Mouse (Mus musculus) lung, embryonic 16.5 days (tissue): ENCODE results near the gene Fam216a. TPM values are rescaled to one million over a fixed set of nuclear protein-coding genes. Genes with fewer than 3 reads are reported as not detected.

Experiments
- ATAC-seq: fragments of 200-750 bp; cut with Nextera tagmentation; 2 replicates; pipeline ENCODE4 v1.8.0; 2017; ENCODE audit warnings: low read depth, mild to moderate bottlenecking, moderate library complexity
- H3K27ac ChIP-seq: fragments of 300-500 bp; sonication (generic); 2 replicates; pipeline ENCODE4 v1.5.1; 2014; ENCODE audit warnings: mild to moderate bottlenecking, control low read depth, low read length
- H3K27me3 ChIP-seq: fragments of 300-500 bp; sonication (generic); 2 replicates; pipeline ENCODE4 v1.6.1; 2014; ENCODE audit warnings: low read depth, low read length, mixed read lengths; ENCODE audit not compliant: control insufficient read depth, insufficient read depth
- H3K36me3 ChIP-seq: fragments of 300-500 bp; sonication (generic); 2 replicates; pipeline ENCODE4 v1.6.1; 2014; ENCODE audit warnings: low read length; ENCODE audit not compliant: control insufficient read depth, insufficient read depth
- H3K4me1 ChIP-seq: fragments of 300-500 bp; sonication (generic); replicated peaks from 2 replicates; pipeline ENCODE4 v1.6.1; 2014; ENCODE audit warnings: low read length, mixed read lengths; ENCODE audit not compliant: control insufficient read depth, insufficient read depth
- H3K4me2 ChIP-seq: fragments of 300-500 bp; sonication (generic); 2 replicates; pipeline ENCODE4 v1.6.1; 2014; ENCODE audit warnings: low read depth, low read length, control low read depth
- H3K4me3 ChIP-seq: fragments of 300-500 bp; sonication (generic); 2 replicates; pipeline ENCODE4 v1.5.1; 2014; ENCODE audit warnings: mild to moderate bottlenecking, low read length, control low read depth
- H3K9ac ChIP-seq: fragments of 300-500 bp; sonication (generic); 2 replicates; pipeline ENCODE4 v1.6.1; 2014; ENCODE audit warnings: low read length, control low read depth
- H3K9me3 ChIP-seq: fragments of 300-500 bp; sonication (generic); 2 replicates; pipeline ENCODE4 v1.6.1; 2016; ENCODE audit warnings: low read length; ENCODE audit not compliant: control insufficient read depth
- WGBS: fragments of 180-500 bp; shearing (Covaris S2); extraction: QIAGEN DNeasy Blood & Tissue Kit; methylation state at CpG from one replicate; pipeline ENCODE4 v1.1.7; 2014; 5-methylcytosine and 5-hydroxymethylcytosine counted together
- polyA plus RNA-seq: library from polyadenylated mRNA; unstranded; fragments of >200 nt; fragmentation: Nextera tagmentation; extraction: Ambion mirVana; gene quantifications from 2 replicates; pipeline ENCODE4 v1.2.1, GENCODE M21; 2015

Fam216a gene
- polyA plus RNA-seq, 1 experiment from 2014 or later = 65.2 TPM

DNA sequence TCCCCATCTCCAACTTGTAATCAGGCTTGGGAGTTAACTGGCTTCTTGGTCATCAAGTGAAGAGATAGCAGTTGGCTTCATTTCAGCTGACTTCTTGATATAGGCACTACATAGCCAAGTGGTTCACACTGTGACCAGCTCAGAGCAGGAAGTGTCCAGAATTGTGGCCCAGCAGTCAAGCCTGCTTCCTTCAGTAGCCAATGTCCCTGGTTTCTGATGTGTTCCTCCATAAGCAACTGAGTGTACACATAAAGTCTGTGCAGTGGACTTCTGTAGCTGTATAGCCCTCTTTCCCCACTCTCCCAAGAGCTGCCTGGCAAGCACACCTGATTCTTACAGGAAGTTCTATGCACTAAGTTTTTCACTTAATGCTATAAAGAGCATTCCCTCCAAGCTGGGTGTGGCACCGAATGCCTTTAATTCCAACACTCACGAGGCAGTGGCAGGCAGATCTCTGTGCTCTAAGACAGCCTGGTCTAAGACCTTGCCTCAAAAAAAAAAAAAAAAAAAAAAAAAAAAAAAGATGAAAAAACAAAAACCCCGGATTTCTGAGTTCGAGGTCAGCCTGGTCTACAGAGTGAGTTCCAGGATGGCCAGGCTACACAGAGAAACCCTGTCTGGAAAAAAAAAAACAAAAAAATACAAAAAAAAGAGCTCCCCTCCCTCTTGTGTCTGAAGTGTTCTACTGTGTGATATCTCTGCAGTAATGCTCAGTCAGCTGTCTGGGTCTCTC, 5.1 kb upstream of the Fam216a start:
- Histone ChIP-seq H3K27ac (no peak overlapping the region), H3K4me2 (no peak overlapping the region), H3K4me1 (peaks cover 7% of the 10 kb centered on the region; the same call in 1 of the 2 replicates), H3K9ac (no peak overlapping the region), H3K4me3 (no peak overlapping the region), H3K36me3 (peaks cover 19% of the 10 kb centered on the region), H3K9me3 (no peaks in the 10 kb centered on the region), H3K27me3 (no peaks in the 10 kb centered on the region)
- 86% methylated on average over 4 of the region's 4 CpGs for WGBS
- no peak for ATAC-seq

DNA sequence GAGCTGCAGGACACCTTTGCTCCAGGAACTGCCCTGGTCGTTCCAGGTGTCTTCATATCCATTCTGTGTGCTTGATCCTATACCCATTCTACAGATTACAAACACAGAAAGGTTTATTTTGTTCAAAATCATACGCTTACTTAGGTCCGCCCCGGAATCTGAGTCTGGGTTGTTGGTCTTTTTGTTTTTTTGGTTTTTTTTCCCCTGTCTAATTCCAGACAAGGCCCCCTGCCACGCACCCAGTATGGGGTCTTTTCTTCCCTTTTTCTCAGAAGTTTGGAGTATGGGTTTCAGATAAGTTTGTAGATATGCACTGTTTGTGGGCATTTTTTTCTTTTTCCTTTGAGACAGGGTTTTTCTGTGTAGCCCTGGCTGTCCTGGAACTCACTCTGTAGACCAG, 714 bp upstream of the Fam216a start:
- Histone ChIP-seq H3K27ac (peak overlapping the region; percentile 92), H3K4me2 (peak overlapping the region; percentile 78), H3K4me3 (peak overlapping the region; percentile 81), H3K36me3 (peaks cover 10% of the 10 kb centered on the region), H3K27me3 (no peaks in the 10 kb centered on the region), H3K9me3 (no peaks in the 10 kb centered on the region), H3K9ac (peak overlapping the region; percentile 89), H3K4me1 (peaks cover 11% of the 10 kb centered on the region; the same call in 1 of the 2 replicates)
- no peak for ATAC-seq
- 3% methylated on average over 5 of the region's 5 CpGs for WGBS

DNA sequence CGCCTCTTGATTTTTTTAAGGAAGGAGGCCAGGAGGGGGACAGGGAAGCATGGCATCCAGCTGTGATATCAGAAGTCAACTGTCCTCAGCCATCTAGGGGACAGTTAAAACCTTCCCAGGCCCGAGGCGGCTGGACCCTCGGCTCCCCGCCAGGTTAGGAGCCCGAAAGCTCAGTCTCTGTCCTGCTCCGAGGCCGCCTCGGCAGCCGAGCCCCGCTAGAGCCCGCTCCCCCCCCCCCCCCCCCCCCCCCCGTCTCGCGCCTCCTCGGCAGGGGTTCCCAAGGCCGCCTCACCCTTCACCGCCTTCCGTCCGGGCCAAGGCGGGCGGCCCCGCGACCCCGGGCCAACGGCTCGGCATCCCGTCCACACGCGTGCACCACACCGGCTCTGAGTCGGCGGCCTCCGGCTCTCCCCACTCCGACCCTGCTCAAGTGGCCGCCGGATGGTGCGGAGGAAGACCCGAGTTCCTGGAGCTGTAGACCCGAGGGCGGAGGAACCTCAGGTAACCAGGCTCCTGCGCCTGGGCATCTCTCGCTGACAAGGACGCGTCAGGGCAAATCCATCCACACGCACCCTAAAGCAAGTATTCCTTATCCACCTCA, 473 bp downstream of the Fam216a start, which contains the start of gene Gpn3:
TSS of gene Gpn3 (plus strand) at position 286 of the 601 bp plus-strand sequence.
- Histone ChIP-seq H3K27me3 (no peaks in the 10 kb centered on the region), H3K4me3 (peak within 1 kb of the TSS; percentile 81), H3K9me3 (no peaks in the 10 kb centered on the region), H3K4me1 (peaks cover 11% of the 10 kb centered on the region; the same call in 1 of the 2 replicates), H3K4me2 (peak within 1 kb of the TSS; percentile 78), H3K36me3 (peaks cover 21% of the 10 kb centered on the region), H3K9ac (peak within 1 kb of the TSS; percentile 89), H3K27ac (peak within 1 kb of the TSS; percentile 95)
- peak; percentile 69 for ATAC-seq
- WGBS = under 1% methylated on average over 31 of the region's 46 CpGs

DNA sequence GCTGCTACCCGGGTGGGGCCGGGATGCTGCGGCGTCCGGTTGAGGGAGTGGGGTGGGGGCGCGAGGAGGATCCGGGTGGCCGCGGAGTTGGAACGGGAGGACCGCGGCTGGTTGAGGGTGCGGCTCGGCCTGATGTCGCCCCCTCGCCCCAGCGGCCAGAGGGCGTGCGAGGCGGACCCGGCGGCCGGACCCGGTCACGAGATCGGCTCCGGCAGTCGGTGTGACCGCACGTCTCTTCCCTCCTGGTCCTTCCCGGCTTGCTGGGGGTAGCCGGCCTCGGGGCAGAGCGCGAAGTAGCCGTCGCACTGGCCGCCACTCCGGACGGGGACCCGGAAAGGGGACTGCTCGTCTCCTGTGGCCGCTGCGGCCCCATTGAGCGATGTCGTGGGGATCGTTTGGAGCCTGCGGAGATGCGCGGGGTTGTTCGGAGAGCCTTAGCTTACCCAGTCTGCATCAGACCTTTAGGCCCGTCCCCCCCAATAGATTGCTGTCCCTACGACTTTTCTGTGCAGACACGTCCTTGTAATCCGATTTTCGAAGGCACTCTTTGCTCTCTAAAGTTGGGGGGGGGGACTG, 17.6 kb downstream of the Fam216a start:
- no peaks in the 10 kb centered on the region for H3K36me3 ChIP-seq
- H3K9me3 ChIP-seq = no peaks in the 10 kb centered on the region
- H3K4me1 ChIP-seq = peaks cover 7% of the 10 kb centered on the region; the same call in 1 of the 2 replicates
- peak overlapping the region; percentile 99 for H3K4me3 ChIP-seq
- H3K27ac ChIP-seq = peak overlapping the region; percentile 57; the same call in 1 of the 2 replicates
- peak overlapping the region; percentile 88 for H3K9ac ChIP-seq
- H3K4me2 ChIP-seq = peak overlapping the region; percentile 80
- 0% methylated on average over 53 of the region's 57 CpGs for WGBS
- peak; percentile 77; the same call in 1 of the 2 replicates for ATAC-seq
- H3K27me3 ChIP-seq = no peaks in the 10 kb centered on the region

DNA sequence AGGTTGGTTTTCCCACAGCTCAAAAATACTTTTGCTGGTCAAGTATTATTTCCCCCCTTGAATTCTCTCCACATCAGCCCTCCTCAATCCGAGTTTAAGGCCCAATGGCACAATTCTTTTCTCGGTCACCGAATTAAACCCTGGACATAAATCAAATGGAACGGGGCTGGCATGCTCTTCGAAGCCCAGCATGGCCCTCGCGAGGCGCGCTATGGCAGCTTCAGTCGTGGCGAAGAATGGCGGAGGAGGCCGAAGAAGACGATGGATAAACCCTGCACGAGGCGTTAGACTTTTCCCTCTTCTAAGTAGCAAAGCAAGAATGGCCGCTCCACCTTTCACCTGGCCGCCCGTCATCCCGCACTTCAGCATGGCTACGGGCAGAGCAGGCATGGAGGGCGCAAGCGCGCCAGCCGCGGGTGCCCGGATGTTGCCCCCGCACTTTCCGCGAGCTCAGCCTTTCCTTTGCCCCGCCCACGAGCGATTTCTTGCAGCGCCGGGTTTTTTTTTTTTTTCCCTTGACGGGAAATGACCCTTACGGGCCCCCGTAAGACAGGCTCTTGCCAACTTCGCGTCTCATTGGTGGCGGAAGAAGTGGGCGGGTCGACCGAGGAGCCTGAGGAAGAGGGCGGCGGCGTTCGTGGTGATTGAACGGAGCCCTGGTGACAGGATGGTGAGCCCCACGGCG, 18.2 kb downstream of the Fam216a start, which contains the start of the genes Rad9b and Vps29:
TSS of gene Rad9b (minus strand) at position 427 of the 685 bp plus-strand sequence.
TSS of gene Vps29 (plus strand) at position 563 of the 685 bp plus-strand sequence.
- no peaks in the 10 kb centered on the region for H3K36me3 ChIP-seq
- peak within 1 kb of the TSS; percentile 57 for H3K27ac ChIP-seq
- H3K4me3 ChIP-seq = peak within 1 kb of the TSS; percentile 99
- no peaks in the 10 kb centered on the region for H3K27me3 ChIP-seq
- WGBS = 2% methylated on average over 51 of the region's 51 CpGs
- H3K4me1 ChIP-seq = peaks cover 7% of the 10 kb centered on the region; the same call in 1 of the 2 replicates
- peak; percentile 95 for ATAC-seq
- H3K4me2 ChIP-seq = peak within 1 kb of the TSS; percentile 91
- H3K9ac ChIP-seq = peak within 1 kb of the TSS; percentile 88
- H3K9me3 ChIP-seq = no peaks in the 10 kb centered on the region

DNA sequence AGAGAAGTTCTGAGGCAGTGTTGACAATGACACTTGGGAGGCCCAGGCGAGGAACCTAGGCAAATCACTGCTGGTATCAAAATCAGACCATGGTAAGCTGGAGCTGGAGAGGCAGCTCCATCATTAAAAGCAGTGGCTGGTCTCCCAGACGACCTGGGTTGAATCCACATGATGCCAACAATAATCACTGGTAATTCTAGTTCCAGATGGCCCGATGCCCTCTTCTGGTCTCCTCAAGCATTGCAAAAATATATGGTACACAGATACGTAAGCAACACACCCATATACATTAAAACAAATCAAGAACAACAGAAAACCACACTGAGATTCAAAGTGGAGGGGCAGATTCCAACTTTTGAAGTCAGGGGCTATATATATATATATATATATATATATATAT, 26.4 kb downstream of the Fam216a start:
- no peaks in the 10 kb centered on the region for H3K27me3 ChIP-seq
- H3K9me3 ChIP-seq = no peaks in the 10 kb centered on the region
- no peaks in the 10 kb centered on the region for H3K36me3 ChIP-seq
- no peak overlapping the region for H3K4me3 ChIP-seq
- no peak overlapping the region for H3K27ac ChIP-seq
- H3K4me1 ChIP-seq = no peaks in the 10 kb centered on the region
- ATAC-seq = no peak
- H3K9ac ChIP-seq = no peak overlapping the region
- 71% methylated on average over 4 of the region's 4 CpGs for WGBS
- no peak overlapping the region for H3K4me2 ChIP-seq

DNA sequence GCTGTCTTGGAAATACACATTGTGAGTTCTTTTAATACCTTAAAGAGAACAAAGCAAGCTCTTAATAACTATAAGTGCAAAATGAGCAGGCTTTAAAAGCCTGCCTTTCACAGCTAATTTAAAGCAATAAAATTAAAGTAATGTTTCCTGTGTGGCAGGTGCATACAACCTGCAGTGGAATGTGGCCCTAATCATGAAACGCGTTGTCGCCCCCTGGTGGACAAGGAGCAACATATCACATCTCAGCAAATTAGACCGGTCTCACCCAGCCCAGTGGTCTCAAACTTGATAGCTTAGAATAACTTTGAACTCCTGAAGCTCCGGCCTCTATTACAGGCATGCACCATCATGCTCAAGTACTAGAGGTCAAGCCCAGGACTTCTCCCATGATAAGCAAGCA, 27.9 kb downstream of the Fam216a start:
- H3K27me3 ChIP-seq = no peaks in the 10 kb centered on the region
- no peak overlapping the region for H3K4me2 ChIP-seq
- no peaks in the 10 kb centered on the region for H3K4me1 ChIP-seq
- 7% methylated on average over 5 of the region's 5 CpGs for WGBS
- no peaks in the 10 kb centered on the region for H3K36me3 ChIP-seq
- no peaks in the 10 kb centered on the region for H3K9me3 ChIP-seq
- no peak overlapping the region for H3K4me3 ChIP-seq
- peak; percentile 69; the same call in 1 of the 2 replicates for ATAC-seq
- no peak overlapping the region for H3K27ac ChIP-seq
- no peak overlapping the region for H3K9ac ChIP-seq

DNA sequence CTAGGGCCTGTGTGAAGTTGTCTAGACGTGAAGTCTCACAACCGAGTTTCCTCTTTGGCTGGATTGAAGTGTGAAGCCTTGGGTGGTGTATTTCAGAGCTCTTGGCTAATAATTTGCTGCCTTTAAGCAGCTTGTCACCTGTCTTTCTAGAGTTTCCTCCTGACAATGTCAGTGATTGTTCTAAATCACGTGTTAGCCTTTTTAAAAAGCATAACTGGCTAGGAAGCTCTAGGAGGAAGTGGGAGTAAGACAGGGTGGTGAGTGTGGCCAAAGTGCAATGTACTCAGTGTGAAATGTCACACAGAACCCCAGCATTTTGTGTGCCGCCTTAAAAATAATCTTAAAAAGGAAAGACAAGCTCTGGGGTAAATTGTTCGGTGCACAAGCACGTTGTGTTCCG, 28.4 kb downstream of the Fam216a start:
- 48% methylated on average over 7 of the region's 7 CpGs for WGBS
- no peaks in the 10 kb centered on the region for H3K27me3 ChIP-seq
- H3K36me3 ChIP-seq = no peaks in the 10 kb centered on the region
- no peak overlapping the region for H3K9ac ChIP-seq
- no peaks in the 10 kb centered on the region for H3K9me3 ChIP-seq
- ATAC-seq = no peak
- H3K4me3 ChIP-seq = no peak overlapping the region
- H3K4me1 ChIP-seq = no peaks in the 10 kb centered on the region
- H3K27ac ChIP-seq = no peak overlapping the region
- H3K4me2 ChIP-seq = no peak overlapping the region
